Mouse (Mus musculus) frontal cortex, adult (tissue): ENCODE measurements around the gene Ndufb5.
A peak's percentile ranks its signal among the peaks of the same experiment; 100 is the strongest.
"Not testable (repeated sequence)": the region's sequence is repeated elsewhere in the genome, so short reads cannot be mapped to it uniquely, and the experiment has no call there.

Experiments used
- ATAC-seq: cut with Nextera tagmentation; 2 replicates; pipeline ENCODE4 v1.9.2; 2017; ENCODE audit warnings: mild to moderate bottlenecking, moderate library complexity, mixed read lengths; ENCODE audit not compliant: low TSS enrichment

Ndufb5 gene

DNA sequence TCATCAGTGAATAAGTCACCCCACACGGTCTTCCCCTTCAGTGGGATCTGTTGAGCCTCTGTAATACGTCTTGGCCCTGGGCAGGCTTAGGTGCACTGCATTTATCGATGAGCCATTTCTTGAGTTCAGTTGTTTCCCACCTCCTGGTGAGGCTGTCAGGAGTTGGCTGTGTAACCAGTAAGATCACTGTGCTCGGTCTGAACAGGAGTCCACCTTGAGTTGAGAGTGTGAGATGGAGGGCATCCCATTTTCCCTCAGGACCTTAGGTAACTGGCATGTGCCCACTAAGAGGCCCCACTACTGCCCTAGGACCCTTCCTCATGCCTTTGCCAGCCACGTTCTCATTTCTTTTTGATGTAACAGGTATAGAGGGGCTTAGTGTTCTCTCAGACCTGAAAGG, 10.8 kb upstream of the Ndufb5 start:
- no peak for ATAC-seq

- ATAC-seq: peak; percentile 53
Observed at GRCm38 (mm10) chr3:32727861-32728260, 8.9 kb upstream of the Ndufb5 start.

DNA sequence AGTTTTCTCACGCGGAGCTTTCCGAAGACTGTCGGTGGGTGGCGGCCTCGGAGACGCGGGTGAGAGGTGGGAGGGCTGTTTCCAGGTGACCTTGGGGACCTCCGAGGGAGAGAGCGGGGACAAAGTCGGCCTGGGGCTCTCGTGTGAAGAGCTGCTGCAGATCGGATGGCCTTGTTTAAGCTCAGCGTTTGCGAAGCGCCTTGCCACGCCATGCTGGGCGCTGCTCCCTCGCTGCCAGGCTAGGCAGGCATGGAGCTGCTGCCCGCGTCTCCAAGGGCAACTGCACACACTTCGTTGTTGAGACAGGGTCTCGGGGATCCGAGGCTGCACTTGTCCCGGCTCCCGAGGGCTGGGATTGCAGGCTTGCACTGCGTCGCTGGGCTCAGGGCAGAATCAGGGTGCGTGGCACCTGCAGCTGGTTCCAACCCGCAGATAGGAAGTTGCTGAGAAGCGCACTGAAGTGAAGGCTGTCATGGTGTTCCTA, 424 bp downstream of the Ndufb5 start, which contains the start of gene Mrpl47:
TSS of gene Mrpl47 (minus strand) at position 434 of the 484 bp plus-strand sequence.
- peak; percentile 18 for ATAC-seq

GRCm38 (mm10) chr3:32738549-32738948, 1.8 kb downstream of the Ndufb5 start:
- no peak for ATAC-seq

DNA sequence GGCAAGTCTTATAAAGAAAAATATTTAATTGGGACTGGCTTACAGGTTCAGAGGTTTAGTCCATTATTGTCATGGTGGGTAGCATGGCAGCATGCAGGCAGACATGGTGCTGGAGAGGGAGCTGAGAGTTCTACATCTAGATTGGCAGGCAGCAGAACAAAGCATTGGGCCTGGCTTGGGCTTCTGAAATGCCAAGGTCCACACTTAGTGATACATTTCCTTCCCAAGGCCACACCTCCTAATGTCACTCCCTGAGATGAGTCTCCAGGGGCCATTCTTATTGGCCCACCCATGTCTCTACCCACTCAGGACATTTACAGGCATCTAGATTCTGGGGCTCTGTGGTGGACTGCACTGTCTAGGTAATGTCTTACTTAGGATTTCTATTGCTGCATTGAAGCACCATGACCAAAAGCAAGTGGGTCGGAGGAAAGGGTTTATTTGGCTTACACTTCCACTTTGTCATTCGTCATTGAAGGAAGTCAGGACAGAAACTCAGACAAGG, 5.5 kb downstream of the Ndufb5 start:
- ATAC-seq: no peak

DNA sequence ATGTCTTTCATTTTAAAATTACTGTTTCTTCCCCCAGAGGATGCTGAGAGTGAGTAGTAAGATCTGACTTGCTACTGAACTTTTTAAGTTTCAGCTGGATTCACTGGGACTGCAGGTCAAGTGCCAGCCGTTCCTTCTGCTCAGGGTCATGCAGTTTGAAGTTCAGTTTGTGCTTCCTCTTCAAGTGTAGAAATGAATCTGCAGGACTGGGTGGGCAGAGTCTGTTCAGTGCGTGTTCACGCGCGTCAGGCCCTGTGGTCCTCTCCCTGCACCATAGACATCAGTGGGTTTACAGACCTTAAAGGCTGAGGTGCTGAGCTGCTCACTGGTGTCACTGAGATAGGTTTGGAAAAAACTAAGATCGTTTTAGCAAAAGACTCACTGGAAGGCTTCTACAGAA, 8.2 kb downstream of the Ndufb5 start:
- ATAC-seq: no peak

DNA sequence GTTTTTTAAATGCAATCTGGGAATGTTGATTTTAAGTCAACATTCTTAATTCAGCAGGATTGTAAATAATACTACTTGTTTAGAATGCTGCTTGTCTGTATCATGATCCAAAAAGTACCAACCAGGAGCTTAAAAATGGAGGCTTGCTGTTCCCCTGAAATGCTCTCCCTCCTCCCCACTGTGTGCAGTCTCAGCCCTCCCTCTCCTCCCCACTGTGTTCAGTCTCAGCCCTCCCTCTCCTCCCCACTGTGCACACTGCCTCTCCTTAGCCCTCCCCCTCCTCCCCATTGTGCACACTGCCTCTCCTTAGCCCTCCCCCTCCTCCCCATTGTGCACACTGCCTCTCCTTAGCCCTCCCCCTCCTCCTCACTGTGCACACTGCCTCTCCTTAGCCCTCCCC, 8.6 kb downstream of the Ndufb5 start:
- ATAC-seq: not testable (repeated sequence)

GRCm38 (mm10) chr3:32748384-32748783, 11.6 kb downstream of the Ndufb5 start:
- ATAC-seq: peak; percentile 64

DNA sequence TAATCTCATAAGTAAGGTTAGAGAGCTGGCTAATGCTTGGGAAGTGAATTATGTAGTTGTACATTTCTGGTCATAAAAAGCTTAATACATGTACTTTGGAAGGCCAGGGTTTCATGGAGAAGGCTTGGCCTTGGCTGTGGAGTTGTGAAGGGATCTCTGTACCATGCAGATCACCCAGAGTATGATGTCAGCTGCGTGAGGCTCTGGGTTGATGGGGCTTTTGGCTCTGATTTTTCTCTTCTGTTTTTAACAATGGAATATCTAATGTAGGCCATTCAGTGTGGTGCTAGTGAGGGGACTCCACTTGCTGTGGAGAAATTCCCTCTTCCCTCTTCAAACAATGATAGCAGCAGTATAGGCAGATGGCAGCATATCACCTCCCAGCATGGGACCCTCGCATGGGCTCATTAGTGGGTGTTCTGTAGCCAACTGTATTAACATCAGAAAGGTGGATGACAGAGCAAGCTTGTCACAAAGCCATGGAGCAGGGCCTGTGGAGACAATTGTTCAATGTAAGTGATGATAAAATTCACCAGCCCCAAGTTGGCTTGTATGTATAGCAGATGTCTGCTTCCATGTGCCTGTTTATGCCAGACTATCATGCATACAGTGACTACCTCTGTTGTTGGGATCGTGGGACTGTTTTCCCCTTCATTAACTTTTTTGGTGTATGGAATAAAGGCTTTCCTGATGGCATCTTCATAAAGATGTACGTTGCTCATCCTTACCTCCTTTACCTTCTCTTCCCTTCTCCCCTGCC, 13.2 kb downstream of the Ndufb5 start:
- no peak for ATAC-seq

DNA sequence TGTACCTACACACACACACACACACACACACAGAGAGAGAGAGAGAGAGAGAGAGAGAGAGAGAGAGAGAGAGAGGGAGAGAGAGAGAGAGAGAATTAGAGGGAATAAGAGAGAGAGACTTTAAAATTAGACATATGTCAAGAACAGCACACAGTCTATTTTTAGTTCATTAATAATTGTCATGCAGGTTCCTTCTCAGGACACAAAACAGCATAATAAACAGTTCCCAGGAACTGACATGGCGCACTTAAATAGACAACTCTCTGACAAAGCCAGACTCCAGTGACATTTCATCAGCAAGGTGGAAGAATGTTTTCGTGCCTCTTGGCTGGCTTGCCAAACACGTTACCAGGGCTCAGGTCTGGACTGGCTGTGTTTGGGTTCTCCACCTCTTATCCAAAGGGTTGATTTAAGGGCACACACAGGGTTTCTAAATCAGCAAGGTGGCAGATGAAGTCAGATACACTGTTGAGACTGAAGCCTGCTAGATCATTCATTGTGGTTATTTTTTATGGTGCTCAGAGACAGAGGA, 17.7 kb downstream of the Ndufb5 start:
- no peak for ATAC-seq

DNA sequence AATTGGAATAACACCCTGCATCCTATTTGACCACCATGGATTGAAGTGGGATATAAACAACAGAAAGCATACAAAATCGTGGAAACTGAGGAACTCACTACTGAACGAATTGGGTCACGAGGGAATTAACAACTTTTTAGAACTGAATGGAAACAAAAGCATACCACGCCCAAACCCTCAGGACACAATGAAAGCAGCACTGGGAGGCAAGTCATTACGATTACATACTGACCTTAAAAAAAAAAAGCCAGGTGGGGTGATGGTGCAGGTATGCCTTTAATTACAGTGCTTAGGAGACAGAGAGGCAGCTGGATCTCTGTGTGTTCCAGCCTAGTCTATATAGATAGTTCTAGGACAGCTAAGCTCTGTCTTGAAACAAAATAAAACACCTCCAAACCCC, 22.4 kb downstream of the Ndufb5 start:
- no peak for ATAC-seq

DNA sequence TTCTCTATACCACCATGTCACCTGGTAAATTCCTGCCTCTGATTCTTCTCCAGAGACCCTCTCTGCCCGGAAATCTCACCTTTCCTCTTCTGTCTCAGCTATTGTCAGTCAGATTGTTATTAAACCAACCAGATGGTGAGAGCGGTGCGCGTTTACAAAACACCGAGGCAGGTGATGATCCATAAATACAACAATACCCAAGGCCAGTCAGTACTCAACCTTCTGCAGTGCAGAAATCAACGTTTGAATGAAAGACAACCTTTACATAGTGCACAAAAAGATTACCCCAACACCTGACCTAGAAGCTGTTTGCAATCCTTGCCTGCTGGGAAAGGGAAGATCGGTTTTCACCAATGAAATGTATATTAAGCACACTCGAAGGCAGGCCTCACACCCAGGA, 26.2 kb downstream of the Ndufb5 start:
- ATAC-seq: no peak

GRCm38 (mm10) chr3:32763902-32764301, 27.1 kb downstream of the Ndufb5 start:
- no peak for ATAC-seq

- ATAC-seq: no peak
Observed at GRCm38 (mm10) chr3:32770781-32771180, 34.0 kb downstream of the Ndufb5 start.
